Mouse (Mus musculus): ENCODE data around the gene Ctnna3. TPM values are rescaled to one million over a fixed set of nuclear protein-coding genes. Genes with fewer than 3 reads are reported as not detected.
A peak's percentile ranks its signal among the peaks of the same experiment; 100 is the strongest.

Gene Ctnna3
- polyA plus RNA-seq, 1 experiment from 2014 or later, result 1.1 TPM

DNA sequence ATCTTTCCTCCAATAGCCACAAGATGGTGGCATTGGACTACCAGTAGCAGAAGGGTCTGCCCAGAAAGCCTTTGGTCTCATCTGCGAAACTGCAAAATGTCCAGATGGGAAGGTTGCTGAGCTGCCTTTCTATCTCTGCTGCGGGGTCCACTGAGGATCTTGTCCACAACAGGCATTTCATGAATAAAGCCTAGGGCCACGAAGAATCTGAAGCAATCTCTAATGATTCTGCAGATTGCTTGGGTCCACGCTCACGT, 7.2 kb upstream of the Ctnna3 start:
- no peak for ATAC-seq
- no peaks in the 10 kb centered on the region for H3K27me3 ChIP-seq (replicated peaks; ENCODE audit: control insufficient read depth, insufficient read depth, low read length)
- H3K9ac ChIP-seq (replicated peaks; ENCODE audit: low read depth, low read length), result no peak overlapping the region
- WGBS, result 85% methylated on average over 5 of the region's 5 CpGs
- no peaks in the 10 kb centered on the region for H3K9me3 ChIP-seq (ENCODE audit: control insufficient read depth, low read length)
- no peaks in the 10 kb centered on the region for H3K4me1 ChIP-seq (replicated peaks; ENCODE audit: control insufficient read depth, insufficient read depth, low read length)
- no peak overlapping the region for H3K4me2 ChIP-seq (ENCODE audit: low read length)
- no peak overlapping the region for H3K4me3 ChIP-seq (replicated peaks; ENCODE audit: low read length)
- H3K27ac ChIP-seq (ENCODE audit: low read length), result no peak overlapping the region
- no peaks in the 10 kb centered on the region for H3K36me3 ChIP-seq (ENCODE audit: control insufficient read depth, insufficient read depth)

DNA sequence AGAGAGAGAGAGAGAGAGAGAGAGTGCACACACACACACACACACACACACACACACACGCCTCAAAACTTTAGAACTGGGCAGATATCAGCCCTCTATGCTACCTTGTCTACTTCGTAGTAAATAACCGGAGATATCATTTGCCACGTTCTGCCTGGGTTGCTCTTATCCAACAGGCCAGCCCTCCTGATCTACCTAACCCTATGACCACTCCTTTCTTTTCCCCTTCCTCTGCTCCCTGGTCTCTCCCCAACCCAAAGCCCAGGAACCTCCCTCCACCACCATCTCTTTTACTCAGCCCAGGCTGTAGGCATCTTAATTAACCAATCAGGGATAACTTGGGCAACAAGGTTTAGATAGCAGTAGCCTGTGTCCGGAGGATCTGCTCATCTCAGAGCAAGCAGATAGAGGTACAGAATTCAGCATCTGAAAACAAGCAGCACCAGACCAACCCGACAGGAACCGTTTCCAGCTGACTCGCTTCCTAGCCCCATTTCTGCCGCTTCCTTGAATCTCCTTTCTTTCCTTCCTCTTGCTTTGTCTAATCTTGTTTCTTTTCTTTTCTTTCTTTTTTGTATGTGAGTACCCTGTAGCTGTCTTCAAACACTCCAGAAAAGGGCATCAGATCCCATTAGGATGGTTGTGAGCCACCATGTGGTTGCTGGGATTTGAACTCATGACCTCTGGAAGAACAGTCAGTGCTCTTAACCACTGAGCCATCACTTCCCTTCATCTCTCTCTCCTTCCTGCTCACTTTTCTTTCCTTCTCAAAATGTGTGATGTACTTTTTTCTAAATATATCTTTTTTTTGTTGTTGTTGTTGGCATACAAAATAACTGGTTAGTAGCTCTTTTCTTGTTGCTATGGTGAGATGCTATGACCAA, 6.1 kb upstream of the Ctnna3 start:
- H3K27me3 ChIP-seq (replicated peaks; ENCODE audit: control insufficient read depth, insufficient read depth, low read length), result no peaks in the 10 kb centered on the region
- no peak overlapping the region for H3K9ac ChIP-seq (replicated peaks; ENCODE audit: low read depth, low read length)
- no peak for ATAC-seq
- no peak overlapping the region for H3K27ac ChIP-seq (ENCODE audit: low read length)
- H3K9me3 ChIP-seq (ENCODE audit: control insufficient read depth, low read length), result no peaks in the 10 kb centered on the region
- H3K4me1 ChIP-seq (replicated peaks; ENCODE audit: control insufficient read depth, insufficient read depth, low read length), result peaks cover 3% of the 10 kb centered on the region; the same call in 1 of the 2 replicates
- no peak overlapping the region for H3K4me3 ChIP-seq (replicated peaks; ENCODE audit: low read length)
- 83% methylated on average over 9 of the region's 9 CpGs for WGBS
- H3K36me3 ChIP-seq (ENCODE audit: control insufficient read depth, insufficient read depth), result no peaks in the 10 kb centered on the region
- H3K4me2 ChIP-seq (ENCODE audit: low read length), result no peak overlapping the region

DNA sequence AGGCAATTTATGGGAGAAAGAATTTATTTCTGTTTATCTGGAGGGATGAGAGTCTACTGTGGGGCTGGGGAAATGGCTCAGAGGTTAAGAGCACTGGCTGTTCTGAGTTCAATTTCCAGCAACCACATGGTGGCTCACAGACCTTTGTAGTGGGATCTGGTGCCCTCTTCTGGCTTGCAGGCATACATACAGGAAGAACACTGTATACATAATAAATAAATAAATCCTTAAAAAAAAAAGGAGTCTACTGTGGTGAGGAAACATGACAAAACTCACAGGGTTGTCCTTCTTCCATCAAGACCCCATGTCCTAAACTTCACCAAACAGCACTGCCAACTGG, 5.5 kb upstream of the Ctnna3 start:
- Histone ChIP-seq H3K36me3 (ENCODE audit: control insufficient read depth, insufficient read depth) (no peaks in the 10 kb centered on the region), H3K4me3 (replicated peaks; ENCODE audit: low read length) (no peak overlapping the region), H3K27ac (ENCODE audit: low read length) (no peak overlapping the region), H3K9ac (replicated peaks; ENCODE audit: low read depth, low read length) (no peak overlapping the region), H3K9me3 (ENCODE audit: control insufficient read depth, low read length) (no peaks in the 10 kb centered on the region), H3K4me1 (replicated peaks; ENCODE audit: control insufficient read depth, insufficient read depth, low read length) (peaks cover 3% of the 10 kb centered on the region; the same call in 1 of the 2 replicates), H3K27me3 (replicated peaks; ENCODE audit: control insufficient read depth, insufficient read depth, low read length) (no peaks in the 10 kb centered on the region), H3K4me2 (ENCODE audit: low read length) (no peak overlapping the region)
- no peak for ATAC-seq

DNA sequence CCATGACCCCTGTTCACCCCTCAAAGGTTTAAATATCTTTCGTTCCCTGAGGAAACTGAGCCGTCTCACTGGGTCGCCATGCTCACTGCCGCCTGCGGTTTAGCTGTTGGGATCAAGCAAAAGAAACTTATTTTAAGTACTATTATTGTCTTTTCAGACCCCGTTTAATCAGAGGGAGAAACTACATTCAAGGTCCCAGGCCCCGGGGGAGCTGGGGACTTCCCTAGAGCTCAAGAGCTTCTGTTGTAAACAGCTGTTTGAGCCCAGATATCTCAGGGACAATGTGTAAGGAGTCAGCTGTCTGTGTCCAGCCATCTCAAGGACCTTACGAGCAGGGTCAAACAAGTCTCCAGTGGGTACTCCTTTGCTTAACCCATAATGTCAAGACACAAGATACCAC, 2.8 kb upstream of the Ctnna3 start:
- H3K9me3 ChIP-seq (ENCODE audit: control insufficient read depth, low read length), result no peaks in the 10 kb centered on the region
- 82% methylated on average over 8 of the region's 8 CpGs for WGBS
- ATAC-seq, result no peak

DNA sequence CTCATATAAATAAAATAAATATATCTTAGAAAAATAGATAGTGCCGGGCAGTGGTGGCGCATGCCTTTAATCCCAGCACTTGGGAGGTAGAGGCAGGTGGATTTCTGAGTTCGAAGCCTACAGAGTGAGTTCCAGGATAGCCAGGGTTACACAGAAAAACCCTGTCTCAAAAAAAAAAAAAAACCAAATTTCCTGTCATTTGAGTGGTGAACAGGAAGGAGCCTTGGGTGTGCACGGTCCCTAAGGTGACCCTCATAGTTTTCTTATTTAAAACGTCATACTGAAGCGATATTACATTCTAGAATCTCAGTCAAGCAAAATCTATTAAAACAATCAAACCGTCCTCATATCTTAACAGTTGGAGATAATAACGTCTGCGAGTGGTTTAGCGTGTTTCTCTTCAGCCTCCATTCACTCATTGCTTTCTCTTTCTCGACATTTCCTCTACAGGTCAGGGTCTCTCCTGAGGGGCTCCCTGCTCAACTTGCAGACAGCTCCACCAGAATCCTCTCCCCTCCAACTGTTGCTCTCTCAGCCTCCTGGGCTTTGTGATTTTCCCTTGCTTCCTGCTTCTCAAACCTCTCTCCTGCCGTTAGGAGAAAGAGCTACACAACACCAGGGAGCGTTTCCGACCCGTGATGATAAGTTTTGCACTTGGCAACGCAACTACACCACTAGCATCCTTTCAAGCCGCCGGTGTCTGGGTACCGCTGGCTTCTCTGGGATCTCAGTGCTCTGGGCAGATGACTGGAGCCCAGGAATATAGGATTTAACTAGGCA, 1.5 kb upstream of the Ctnna3 start:
- H3K4me3 ChIP-seq (replicated peaks; ENCODE audit: low read length), result peak overlapping the region; percentile 89
- H3K36me3 ChIP-seq (ENCODE audit: control insufficient read depth, insufficient read depth), result no peaks in the 10 kb centered on the region
- WGBS, result 24% methylated on average over 19 of the region's 19 CpGs
- no peak for ATAC-seq
- peak overlapping the region; percentile 79 for H3K4me2 ChIP-seq (ENCODE audit: low read length)
- H3K27me3 ChIP-seq (replicated peaks; ENCODE audit: control insufficient read depth, insufficient read depth, low read length), result no peaks in the 10 kb centered on the region
- no peaks in the 10 kb centered on the region for H3K9me3 ChIP-seq (ENCODE audit: control insufficient read depth, low read length)
- peaks cover 3% of the 10 kb centered on the region; the same call in 1 of the 2 replicates for H3K4me1 ChIP-seq (replicated peaks; ENCODE audit: control insufficient read depth, insufficient read depth, low read length)
- peak overlapping the region; percentile 50 for H3K9ac ChIP-seq (replicated peaks; ENCODE audit: low read depth, low read length)
- no peak overlapping the region for H3K27ac ChIP-seq (ENCODE audit: low read length)

More for the DNA sequence above, 2.8 kb upstream of the Ctnna3 start:
- no peaks in the 10 kb centered on the region for H3K36me3 ChIP-seq (ENCODE audit: control insufficient read depth, insufficient read depth)
- no peaks in the 10 kb centered on the region for H3K27me3 ChIP-seq (replicated peaks; ENCODE audit: control insufficient read depth, insufficient read depth, low read length)
- peaks cover 3% of the 10 kb centered on the region; the same call in 1 of the 2 replicates for H3K4me1 ChIP-seq (replicated peaks; ENCODE audit: control insufficient read depth, insufficient read depth, low read length)
- H3K27ac ChIP-seq (ENCODE audit: low read length), result no peak overlapping the region
- no peak overlapping the region for H3K9ac ChIP-seq (replicated peaks; ENCODE audit: low read depth, low read length)
- H3K4me3 ChIP-seq (replicated peaks; ENCODE audit: low read length), result no peak overlapping the region
- no peak overlapping the region for H3K4me2 ChIP-seq (ENCODE audit: low read length)

DNA sequence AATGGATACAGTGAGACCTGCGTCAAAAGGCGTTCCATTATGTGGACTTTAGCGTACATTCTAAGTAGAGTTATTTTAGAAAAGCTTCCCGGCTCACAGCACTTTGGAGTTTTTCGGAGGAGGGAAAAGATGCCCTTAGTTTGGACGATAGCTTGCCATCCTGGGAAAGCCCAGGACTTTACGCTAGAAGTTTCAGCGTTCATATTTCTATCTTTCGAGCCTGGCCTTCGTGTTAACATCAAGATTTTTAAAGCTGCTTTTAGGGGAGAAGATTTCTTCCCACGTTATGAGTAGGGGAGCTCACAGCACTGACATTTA, 916 bp upstream of the Ctnna3 start:
- Histone ChIP-seq H3K27ac (ENCODE audit: low read length) (no peak overlapping the region), H3K4me1 (replicated peaks; ENCODE audit: control insufficient read depth, insufficient read depth, low read length) (peaks cover 3% of the 10 kb centered on the region; the same call in 1 of the 2 replicates), H3K4me2 (ENCODE audit: low read length) (peak overlapping the region; percentile 79), H3K4me3 (replicated peaks; ENCODE audit: low read length) (peak overlapping the region; percentile 89), H3K9me3 (ENCODE audit: control insufficient read depth, low read length) (no peaks in the 10 kb centered on the region), H3K9ac (replicated peaks; ENCODE audit: low read depth, low read length) (peak overlapping the region; percentile 50), H3K27me3 (replicated peaks; ENCODE audit: control insufficient read depth, insufficient read depth, low read length) (no peaks in the 10 kb centered on the region), H3K36me3 (ENCODE audit: control insufficient read depth, insufficient read depth) (no peaks in the 10 kb centered on the region)
- no peak for ATAC-seq
- under 1% methylated on average over 11 of the region's 11 CpGs for WGBS

DNA sequence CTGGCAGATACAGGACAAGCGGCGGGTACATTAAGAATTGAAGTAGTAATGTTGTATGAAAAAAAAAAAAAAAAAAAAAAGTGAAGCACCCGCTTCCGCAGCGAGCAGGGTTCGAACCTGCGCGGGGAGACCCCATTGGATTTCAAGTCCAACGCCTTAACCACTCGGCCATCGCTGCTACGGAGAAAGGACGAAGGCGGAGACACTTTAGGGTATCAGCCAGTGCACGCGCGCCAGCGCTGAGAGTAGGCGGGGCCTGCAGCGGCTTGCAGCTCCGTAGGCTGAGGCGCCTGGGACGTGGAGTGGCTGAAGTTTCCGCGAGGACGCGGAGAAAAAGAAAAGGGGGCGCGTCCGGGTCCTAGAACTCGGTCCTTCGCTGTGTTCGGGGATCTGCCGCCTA, 518 bp upstream of the Ctnna3 start:
- no peaks in the 10 kb centered on the region for H3K36me3 ChIP-seq (ENCODE audit: control insufficient read depth, insufficient read depth)
- WGBS, result under 1% methylated on average over 34 of the region's 34 CpGs

DNA sequence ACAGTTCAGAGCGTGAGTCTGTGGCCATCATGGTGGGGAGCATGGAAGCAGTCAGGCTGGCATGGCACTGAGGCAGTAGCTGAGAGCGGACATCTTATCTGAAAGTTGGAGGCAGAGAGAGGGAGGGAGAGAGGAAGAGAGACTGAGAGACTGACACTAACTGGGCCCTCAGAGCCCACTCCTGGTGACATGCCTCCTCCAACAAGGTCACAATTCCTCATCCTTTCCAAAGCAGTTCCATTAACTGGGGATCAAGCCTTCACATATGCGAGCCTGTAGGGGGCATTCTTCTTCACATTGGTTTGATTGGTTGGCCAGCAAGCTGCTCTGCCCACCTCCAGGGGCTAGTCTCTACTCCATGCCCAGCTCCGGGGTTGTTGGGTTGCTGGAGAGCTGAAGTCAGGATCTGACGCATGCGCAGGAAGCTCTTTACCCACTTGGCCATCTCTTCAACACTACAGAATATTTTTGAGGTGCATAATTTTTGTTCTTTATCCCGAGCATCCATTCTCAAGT, 1.4 kb downstream of the Ctnna3 start:
- H3K4me3 ChIP-seq (replicated peaks; ENCODE audit: low read length), result no peak overlapping the region
- H3K9me3 ChIP-seq (ENCODE audit: control insufficient read depth, low read length), result no peaks in the 10 kb centered on the region
- no peak for ATAC-seq
- no peak overlapping the region for H3K4me2 ChIP-seq (ENCODE audit: low read length)
- no peak overlapping the region for H3K9ac ChIP-seq (replicated peaks; ENCODE audit: low read depth, low read length)
- H3K27me3 ChIP-seq (replicated peaks; ENCODE audit: control insufficient read depth, insufficient read depth, low read length), result no peaks in the 10 kb centered on the region
- H3K36me3 ChIP-seq (ENCODE audit: control insufficient read depth, insufficient read depth), result no peaks in the 10 kb centered on the region
- H3K4me1 ChIP-seq (replicated peaks; ENCODE audit: control insufficient read depth, insufficient read depth, low read length), result peaks cover 3% of the 10 kb centered on the region; the same call in 1 of the 2 replicates
- 91% methylated on average over 7 of the region's 7 CpGs for WGBS
- H3K27ac ChIP-seq (ENCODE audit: low read length), result no peak overlapping the region

More for the DNA sequence above, 518 bp upstream of the Ctnna3 start:
- Histone ChIP-seq H3K4me2 (ENCODE audit: low read length) (peak overlapping the region; percentile 79), H3K27ac (ENCODE audit: low read length) (peak overlapping the region; percentile 75), H3K27me3 (replicated peaks; ENCODE audit: control insufficient read depth, insufficient read depth, low read length) (no peaks in the 10 kb centered on the region), H3K4me1 (replicated peaks; ENCODE audit: control insufficient read depth, insufficient read depth, low read length) (peaks cover 3% of the 10 kb centered on the region; the same call in 1 of the 2 replicates), H3K9me3 (ENCODE audit: control insufficient read depth, low read length) (no peaks in the 10 kb centered on the region), H3K9ac (replicated peaks; ENCODE audit: low read depth, low read length) (peak overlapping the region; percentile 52), H3K4me3 (replicated peaks; ENCODE audit: low read length) (peak overlapping the region; percentile 89)
- peak; percentile 94 for ATAC-seq

DNA sequence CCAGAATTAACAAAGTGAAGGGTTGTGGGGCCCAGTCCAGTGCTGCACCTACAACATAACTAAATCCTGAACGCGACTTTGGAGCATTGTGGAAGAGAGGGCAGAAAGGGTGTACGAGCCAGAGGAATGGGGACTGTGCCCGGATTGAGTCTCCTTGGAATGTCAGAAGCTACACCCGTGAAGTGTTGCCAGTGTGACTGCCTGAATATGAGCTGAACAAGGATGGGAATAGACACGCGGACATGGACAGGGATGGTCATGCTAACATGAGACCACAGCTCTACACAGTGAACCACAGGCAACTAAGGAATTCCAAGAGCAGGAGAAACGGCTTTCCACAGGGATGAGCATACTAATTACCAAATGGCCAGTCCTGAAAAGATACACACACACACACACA, 2.2 kb downstream of the Ctnna3 start:
- no peak overlapping the region for H3K4me3 ChIP-seq (replicated peaks; ENCODE audit: low read length)
- H3K36me3 ChIP-seq (ENCODE audit: control insufficient read depth, insufficient read depth), result no peaks in the 10 kb centered on the region
- H3K4me2 ChIP-seq (ENCODE audit: low read length), result no peak overlapping the region
- 91% methylated on average over 8 of the region's 8 CpGs for WGBS
- peaks cover 3% of the 10 kb centered on the region; the same call in 1 of the 2 replicates for H3K4me1 ChIP-seq (replicated peaks; ENCODE audit: control insufficient read depth, insufficient read depth, low read length)
- H3K9ac ChIP-seq (replicated peaks; ENCODE audit: low read depth, low read length), result no peak overlapping the region
- no peak for ATAC-seq
- H3K27ac ChIP-seq (ENCODE audit: low read length), result no peak overlapping the region
- no peaks in the 10 kb centered on the region for H3K9me3 ChIP-seq (ENCODE audit: control insufficient read depth, low read length)
- no peaks in the 10 kb centered on the region for H3K27me3 ChIP-seq (replicated peaks; ENCODE audit: control insufficient read depth, insufficient read depth, low read length)
